Mouse (Mus musculus) hindbrain, postnatal 0 days (tissue): Measurements from ENCODE around the gene Nfia. TPM values are rescaled to one million over a fixed set of nuclear protein-coding genes. Genes with fewer than 3 reads are reported as not detected.

ENCODE experiments used
- ATAC-seq: fragments of 200-750 bp; cut with Nextera tagmentation; 2 replicates; pipeline ENCODE4 v1.8.0; 2017; ENCODE audit warnings: mild to moderate bottlenecking, moderate TSS enrichment, moderate library complexity
- DNase-seq: peaks from one replicate; pipeline ENCODE4 v3.0.0-alpha.2; 2015; ENCODE audit warnings: low spot score
- H3K27ac ChIP-seq: fragments of 300-500 bp; sonication (generic); 2 replicates; pipeline ENCODE4 v1.5.1; 2014; ENCODE audit warnings: mild to moderate bottlenecking
- H3K27me3 ChIP-seq: fragments of 300-500 bp; sonication (generic); 2 replicates; pipeline ENCODE4 v1.6.1; 2014; ENCODE audit warnings: low read length, mixed read lengths; ENCODE audit not compliant: insufficient read depth
- H3K36me3 ChIP-seq: fragments of 300-500 bp; sonication (generic); 2 replicates; pipeline ENCODE4 v1.6.1; 2014; ENCODE audit warnings: low read length, mixed read lengths; ENCODE audit not compliant: insufficient read depth
- H3K4me1 ChIP-seq: fragments of 300-500 bp; sonication (generic); 2 replicates; pipeline ENCODE4 v1.6.1; 2014; ENCODE audit warnings: antibody characterized with exemption, low read length, mixed read lengths; ENCODE audit not compliant: insufficient read depth
- H3K4me2 ChIP-seq: fragments of 300-500 bp; sonication (generic); 2 replicates; pipeline ENCODE4 v1.6.1; 2014; ENCODE audit warnings: low read depth, mild to moderate bottlenecking, low read length, moderate library complexity, mixed read lengths
- H3K4me3 ChIP-seq: fragments of 300-500 bp; sonication (generic); 2 replicates; pipeline ENCODE4 v1.5.1; 2014; ENCODE audit warnings: low read length
- H3K9ac ChIP-seq: fragments of 300-500 bp; sonication (generic); replicated peaks from 2 replicates; pipeline ENCODE4 v1.6.1; 2014; ENCODE audit warnings: mild to moderate bottlenecking, low read length, moderate library complexity, mixed read lengths
- H3K9me3 ChIP-seq: fragments of 300-500 bp; sonication (generic); 2 replicates; pipeline ENCODE4 v1.6.1; 2016; ENCODE audit warnings: low read length, mixed read lengths
- CTCF ChIP-seq: IDR thresholded peaks from 2 replicates; pipeline ENCODE4 v1.5.1; 2016; ENCODE audit warnings: antibody characterized with exemption, control low read depth, low read depth
- WGBS: fragments of 180-500 bp; shearing (Covaris S2); extraction: QIAGEN DNeasy Blood & Tissue Kit; methylation state at CpG from one replicate; pipeline ENCODE4 v1.1.7; 2014; 5-methylcytosine and 5-hydroxymethylcytosine counted together
- polyA plus RNA-seq: library from polyadenylated mRNA; unstranded; fragments of >200 nt; fragmentation: Nextera tagmentation; extraction: Ambion mirVana; gene quantifications from 2 replicates; pipeline ENCODE4 v1.2.1, GENCODE M21; 2015
- total RNA-seq: library from RNA; depleted of rRNA; stranded (reverse); fragments of >200 nt; gene quantifications from 2 replicates; pipeline ENCODE4 v1.2.3, GENCODE M21; 2014; rRNA removed

The Nfia gene
- total RNA-seq = 73.5 and 97.2 TPM in 2 replicates
- 71.0 and 76.8 TPM in 2 replicates for polyA plus RNA-seq

- under 1% methylated on average over 9 of the region's 9 CpGs for WGBS
- Histone ChIP-seq H3K36me3 (no peaks in the 10 kb centered on the region), H3K4me1 (no peaks in the 10 kb centered on the region), H3K27ac (peak within 1 kb of the TSS; percentile 82), H3K9ac (peak within 1 kb of the TSS; percentile 49), H3K27me3 (no peaks in the 10 kb centered on the region), H3K9me3 (no peaks in the 10 kb centered on the region), H3K4me3 (peak within 1 kb of the TSS; percentile 40), H3K4me2 (peak within 1 kb of the TSS; percentile 85)
- no peak for TF ChIP-seq CTCF
- no peak for ATAC-seq
- peak; percentile 60 for DNase-seq
These were observed at the start of gene Nfia for GRCm38 (mm10) chr4:97772641-97773040. Gene Nfia (plus strand): TSS chr4:97772734.

- no peak for TF ChIP-seq CTCF
- Histone ChIP-seq H3K4me1 (no peaks in the 10 kb centered on the region), H3K9ac (no peak overlapping the region), H3K27me3 (no peaks in the 10 kb centered on the region), H3K36me3 (no peaks in the 10 kb centered on the region), H3K4me2 (no peak overlapping the region), H3K27ac (no peak overlapping the region), H3K9me3 (no peaks in the 10 kb centered on the region), H3K4me3 (no peak overlapping the region)
- DNase-seq (no peak), ATAC-seq (no peak)
- WGBS = 92% methylated on average over 6 of the region's 6 CpGs
These were observed 49.2 kb upstream of the Nfia start for GRCm38 (mm10) chr4:97723374-97723773.

- no peaks in the 10 kb centered on the region for H3K9me3 ChIP-seq
- H3K4me2 ChIP-seq = no peak overlapping the region
- ATAC-seq (no peak), DNase-seq (no peak)
- no peaks in the 10 kb centered on the region for H3K27me3 ChIP-seq
- no peak overlapping the region for H3K9ac ChIP-seq
- H3K4me3 ChIP-seq = no peak overlapping the region
- TF ChIP-seq CTCF = no peak
- WGBS = 95% methylated on average over 4 of the region's 4 CpGs
- no peaks in the 10 kb centered on the region for H3K4me1 ChIP-seq
- no peak overlapping the region for H3K27ac ChIP-seq
- H3K36me3 ChIP-seq = no peaks in the 10 kb centered on the region
These were observed 44.0 kb upstream of the Nfia start for GRCm38 (mm10) chr4:97728520-97728919.

- no peak overlapping the region for H3K4me2 ChIP-seq
- H3K27ac ChIP-seq = no peak overlapping the region
- H3K4me1 ChIP-seq = no peaks in the 10 kb centered on the region
- no peaks in the 10 kb centered on the region for H3K36me3 ChIP-seq
- DNase-seq (no peak), ATAC-seq (no peak)
- H3K9ac ChIP-seq = no peak overlapping the region
- H3K27me3 ChIP-seq = no peaks in the 10 kb centered on the region
- H3K4me3 ChIP-seq = no peak overlapping the region
- no peak for TF ChIP-seq CTCF
- WGBS = 68% methylated on average over 6 of the region's 6 CpGs
- H3K9me3 ChIP-seq = no peaks in the 10 kb centered on the region
These were observed 42.5 kb upstream of the Nfia start for GRCm38 (mm10) chr4:97729999-97730398.

- Histone ChIP-seq H3K27me3 (no peaks in the 10 kb centered on the region), H3K4me2 (no peak overlapping the region), H3K4me1 (no peaks in the 10 kb centered on the region), H3K9ac (no peak overlapping the region), H3K4me3 (no peak overlapping the region), H3K27ac (no peak overlapping the region), H3K9me3 (no peaks in the 10 kb centered on the region), H3K36me3 (no peaks in the 10 kb centered on the region)
- 86% methylated on average over 3 of the region's 3 CpGs for WGBS
- DNase-seq = no peak
- no peak for TF ChIP-seq CTCF
- ATAC-seq = no peak
These were observed 42.1 kb upstream of the Nfia start for GRCm38 (mm10) chr4:97730416-97730815.

GRCm38 (mm10) chr4:97733392-97733791 is 39.1 kb upstream of the Nfia start:
- H3K27ac ChIP-seq = no peak overlapping the region
- H3K9me3 ChIP-seq = no peaks in the 10 kb centered on the region
- 59% methylated on average over 1 of the region's 1 CpGs for WGBS
- DNase-seq = no peak
- H3K36me3 ChIP-seq = no peaks in the 10 kb centered on the region
- no peaks in the 10 kb centered on the region for H3K4me1 ChIP-seq
- TF ChIP-seq CTCF = no peak
- no peak overlapping the region for H3K4me2 ChIP-seq
- H3K27me3 ChIP-seq = no peaks in the 10 kb centered on the region
- no peak overlapping the region for H3K9ac ChIP-seq
- ATAC-seq = no peak
- no peak overlapping the region for H3K4me3 ChIP-seq

- no peak for TF ChIP-seq CTCF
- Histone ChIP-seq H3K4me1 (0 out of 2 replicates have a peak, but pooled peaks cover 5% of the 10 kb centered on the region), H3K4me2 (no peak overlapping the region), H3K27me3 (no peaks in the 10 kb centered on the region), H3K36me3 (no peaks in the 10 kb centered on the region), H3K9me3 (no peaks in the 10 kb centered on the region), H3K9ac (no peak overlapping the region), H3K4me3 (no peak overlapping the region), H3K27ac (no peak overlapping the region)
- WGBS = 58% methylated on average over 5 of the region's 5 CpGs
- DNase-seq (no peak), ATAC-seq (no peak)
These were observed 28.6 kb upstream of the Nfia start for GRCm38 (mm10) chr4:97743932-97744331.
